Mouse (Mus musculus): ENCODE data around the gene Nhej1.
A peak's percentile ranks its signal among the peaks of the same experiment; 100 is the strongest.

Gene Nhej1

GRCm38 (mm10) chr1:75124346-75125321 lies at the start of gene Nhej1:
Nhej1 (minus strand) TSS chr1:75125200.
- DNase-seq (ENCODE audit: low read depth), result peak; percentile 100

GRCm38 (mm10) chr1:75168472-75169464 lies 43.8 kb upstream of the Nhej1 start, which contains the start of gene Zfand2b:
Zfand2b (plus strand) TSS chr1:75168646.
- DNase-seq (ENCODE audit: low read depth), result peak; percentile 99

DNA sequence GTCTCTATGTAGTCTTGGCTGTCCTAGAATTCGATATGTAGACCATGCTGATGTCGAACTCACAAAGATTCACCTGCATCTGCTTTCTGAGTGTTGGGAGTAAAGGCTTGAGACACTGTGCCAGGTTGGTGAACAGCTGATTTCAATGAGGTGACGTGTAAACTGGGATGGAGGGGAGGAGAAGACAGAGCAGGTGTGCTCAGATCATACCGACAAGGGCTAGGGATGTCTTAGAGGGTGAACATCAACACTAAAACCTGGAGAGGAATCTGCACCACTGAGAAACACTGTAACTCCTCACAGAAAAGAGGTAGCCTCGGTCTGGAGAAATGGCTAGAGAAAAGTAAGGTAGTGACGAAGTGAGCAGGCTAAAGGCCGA lies 43.1 kb upstream of the Nhej1 start:
- DNase-seq (ENCODE audit: low read depth), result no peak

- DNase-seq (ENCODE audit: low read depth), result no peak
Measured at GRCm38 (mm10) chr1:75160256-75160617, 35.2 kb upstream of the Nhej1 start.

GRCm38 (mm10) chr1:75159540-75160255 lies 34.7 kb upstream of the Nhej1 start:
- no peak for DNase-seq (ENCODE audit: low read depth)

- DNase-seq (ENCODE audit: low read depth), result no peak
Measured at GRCm38 (mm10) chr1:75158990-75159389, 34.0 kb upstream of the Nhej1 start.

DNA sequence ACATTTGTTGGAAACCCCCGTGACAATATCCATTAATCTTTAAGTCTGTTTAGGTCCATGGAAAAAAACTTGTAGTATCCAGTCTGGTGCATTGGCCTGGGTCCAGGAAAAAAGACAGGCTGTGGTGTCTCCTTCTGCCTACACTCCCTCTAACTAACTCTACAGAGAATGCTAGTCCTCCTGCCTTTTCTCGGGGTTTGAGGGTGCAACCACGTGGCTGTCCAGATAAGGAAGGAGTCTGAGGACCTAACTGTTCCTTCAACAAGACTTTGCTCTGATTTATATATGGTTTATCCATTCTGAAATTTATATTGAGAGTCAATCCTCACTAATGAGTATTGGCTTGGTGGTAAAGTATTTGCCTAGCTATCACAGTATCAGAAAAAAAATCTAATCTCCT lies 30.8 kb upstream of the Nhej1 start:
- DNase-seq (ENCODE audit: low read depth), result peak; percentile 36

GRCm38 (mm10) chr1:75148727-75149126 lies 23.7 kb upstream of the Nhej1 start:
- no peak for DNase-seq (ENCODE audit: low read depth)

- DNase-seq (ENCODE audit: low read depth), result no peak
Measured at GRCm38 (mm10) chr1:75147411-75148135, 22.6 kb upstream of the Nhej1 start.

GRCm38 (mm10) chr1:75145589-75145988 lies 20.6 kb upstream of the Nhej1 start:
- DNase-seq (ENCODE audit: low read depth), result no peak

DNA sequence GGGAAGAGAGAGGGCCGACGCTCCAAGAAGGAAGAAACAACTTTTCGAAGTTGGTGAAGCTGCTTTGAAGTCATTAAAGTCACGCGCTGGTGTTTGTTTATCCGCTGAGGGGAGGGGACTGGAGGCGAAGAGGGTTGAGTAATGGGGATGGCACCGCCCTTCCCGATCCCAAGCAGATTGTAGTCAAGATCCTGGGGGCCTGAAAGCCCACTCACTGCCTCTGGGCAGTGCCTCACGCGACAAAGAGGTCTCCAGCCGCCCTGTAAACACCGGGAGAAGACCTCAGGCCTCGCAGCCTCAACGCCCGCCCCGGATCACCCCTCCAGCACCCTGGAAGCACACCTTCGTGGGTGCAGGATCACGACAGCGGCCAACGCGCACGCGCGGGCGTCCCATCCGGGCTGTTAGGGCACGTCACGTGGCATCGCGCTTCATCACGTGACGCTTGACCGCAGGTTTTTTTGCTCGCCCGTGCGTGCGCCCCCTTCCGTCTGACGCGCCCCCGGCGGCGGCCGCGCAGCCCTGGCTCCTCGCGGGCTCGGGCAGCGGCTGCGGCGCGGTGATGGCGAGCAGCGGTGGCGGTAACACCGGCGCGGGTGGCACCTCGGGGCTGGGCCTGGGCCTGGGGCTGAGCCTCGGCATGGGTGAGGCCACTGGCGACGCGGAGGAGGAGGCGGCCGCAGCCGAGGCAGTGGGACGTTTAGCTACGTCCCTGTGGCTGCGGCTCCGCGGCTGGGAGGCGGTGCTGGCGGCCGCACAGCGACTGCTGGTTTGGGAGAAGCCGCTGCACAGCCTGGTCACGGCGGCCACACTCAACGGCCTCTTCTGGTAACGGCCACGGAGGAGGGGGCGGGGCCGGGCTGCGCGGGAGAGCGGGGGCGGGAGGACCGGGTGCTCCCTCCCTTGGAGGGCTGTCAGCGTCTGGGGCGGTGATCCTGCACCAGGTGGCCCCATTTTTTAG lies 17.6 kb upstream of the Nhej1 start, which contains the start of the genes Cnppd1 and Retreg2:
Gene Cnppd1 (minus strand): TSS at position 411 of the 961 bp plus-strand sequence.
Gene Retreg2 (plus strand): TSS at position 478 of the 961 bp plus-strand sequence.
- peak; percentile 99 for DNase-seq (ENCODE audit: low read depth)

GRCm38 (mm10) chr1:75141486-75142190 lies 16.6 kb upstream of the Nhej1 start:
- DNase-seq (ENCODE audit: low read depth), result peak; percentile 72

- DNase-seq (ENCODE audit: low read depth), result peak; percentile 53
Measured at GRCm38 (mm10) chr1:75140601-75141190, 15.7 kb upstream of the Nhej1 start.

DNA sequence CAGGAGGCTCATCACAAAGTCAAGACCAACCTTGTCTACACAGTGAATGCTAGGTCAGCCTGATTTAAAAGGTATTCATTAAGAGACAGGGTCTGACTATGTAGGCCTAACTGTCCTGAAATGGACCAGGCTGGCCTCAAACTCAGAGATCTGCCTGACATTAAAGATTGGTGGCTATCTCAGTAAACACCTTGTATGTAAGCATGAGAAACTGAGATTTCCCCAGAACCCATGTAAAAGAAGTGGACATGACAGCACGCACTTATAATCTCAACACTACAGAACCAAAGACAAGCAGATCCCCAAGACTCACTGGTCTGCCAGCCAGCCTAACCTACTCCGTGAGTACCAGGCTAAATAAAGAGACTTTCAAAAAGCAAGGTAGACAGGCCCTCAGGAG lies 13.4 kb upstream of the Nhej1 start:
- no peak for DNase-seq (ENCODE audit: low read depth)

DNA sequence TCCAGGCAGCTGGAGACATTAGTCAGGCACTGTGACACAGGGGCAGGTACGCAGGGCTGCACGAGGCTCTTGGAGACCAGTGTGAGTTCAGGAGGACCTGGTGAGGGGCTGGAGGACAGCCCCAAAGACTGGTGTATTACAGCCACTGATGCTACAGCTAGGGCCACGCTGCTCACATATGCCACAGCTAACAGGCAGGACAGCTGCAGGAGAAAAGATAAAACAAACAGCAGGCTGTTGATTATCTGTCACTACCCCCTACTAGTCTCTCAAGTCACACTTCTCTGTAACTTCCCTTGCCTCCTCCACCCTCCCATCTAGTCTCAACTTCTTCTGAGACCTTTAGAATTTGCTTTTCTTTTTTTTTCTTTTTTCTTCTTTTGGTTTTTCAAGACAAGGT lies 11.7 kb upstream of the Nhej1 start:
- DNase-seq (ENCODE audit: low read depth), result no peak

GRCm38 (mm10) chr1:75136293-75136692 lies 11.3 kb upstream of the Nhej1 start:
- no peak for DNase-seq (ENCODE audit: low read depth)

DNA sequence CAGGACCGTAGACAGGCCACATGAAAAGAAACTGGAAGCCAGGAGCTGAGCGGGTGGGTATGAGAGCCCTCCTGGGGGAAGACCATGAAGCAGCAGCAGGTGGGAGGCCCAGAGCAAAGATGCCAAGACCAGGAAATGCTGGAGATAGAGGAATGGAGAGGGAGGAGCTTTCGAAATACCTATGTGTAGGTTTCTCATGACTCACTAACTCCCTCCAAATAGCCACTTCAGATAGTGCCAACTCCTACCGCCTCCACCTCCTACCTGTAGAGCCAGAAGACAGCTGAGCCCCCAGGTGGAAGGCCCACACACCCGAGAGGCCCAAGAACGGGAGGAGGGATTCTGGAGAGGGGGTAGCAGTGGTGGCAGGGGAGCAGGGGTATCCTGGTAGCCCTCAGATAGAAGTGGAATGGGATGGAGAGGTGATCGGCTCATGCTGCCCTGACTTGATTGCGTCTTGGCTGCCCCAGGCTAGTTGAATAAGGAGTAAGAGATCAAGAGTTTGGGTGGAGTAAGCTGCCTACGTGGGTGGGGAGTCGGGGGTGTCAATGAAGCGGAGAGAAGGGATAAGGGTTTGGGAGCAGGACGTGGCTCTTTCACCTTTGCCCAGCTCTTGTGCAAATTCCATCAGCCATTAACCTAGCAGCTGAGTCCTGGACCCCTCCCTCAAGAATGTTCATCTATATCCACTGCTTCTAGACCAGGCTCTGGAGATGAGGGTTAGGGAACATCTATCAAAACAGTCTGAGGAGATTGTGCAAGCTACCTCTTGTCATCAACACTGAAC lies 8.6 kb upstream of the Nhej1 start, which contains the start of gene Slc23a3:
Gene Slc23a3 (minus strand): TSS at position 470 of the 787 bp plus-strand sequence.
- DNase-seq (ENCODE audit: low read depth), result no peak

DNA sequence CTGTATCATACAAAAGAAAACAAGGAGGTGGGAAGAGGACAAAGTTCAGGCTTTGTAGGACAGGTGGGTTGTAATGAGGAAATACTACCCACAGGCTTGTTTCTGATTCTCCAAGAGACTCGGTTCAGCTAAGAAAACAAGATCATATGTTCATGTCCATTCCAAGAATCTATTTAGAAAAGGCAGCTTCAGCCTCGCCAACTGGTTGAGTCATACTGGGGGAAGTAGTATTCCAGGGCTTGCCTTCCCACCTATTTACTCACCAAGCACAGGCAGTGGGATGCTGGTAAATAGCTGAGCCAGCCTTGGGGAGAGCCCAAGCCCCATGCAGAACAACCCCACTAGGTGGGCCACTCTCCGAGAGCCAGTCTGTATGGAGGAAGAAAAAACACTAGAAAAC lies 3.6 kb upstream of the Nhej1 start:
- DNase-seq (ENCODE audit: low read depth), result peak; percentile 87
